Mouse (Mus musculus) spleen, adult 2 months (tissue): ENCODE measurements around the gene Olfml2b.

Experiments used
- CTCF ChIP-seq: fragments of 200-500 bp; IDR thresholded peaks from 2 replicates; pipeline ENCODE4 v1.5.1; 2011; ENCODE audit warnings: mild to moderate bottlenecking, inconsistent platforms; ENCODE audit not compliant: insufficient read depth, insufficient read length, insufficient replicate concordance; ENCODE audit errors: extremely low read depth
- POLR2A ChIP-seq: fragments of 200-500 bp; IDR thresholded peaks from 2 replicates; pipeline ENCODE4 v1.6.1; 2011; ENCODE audit warnings: low read depth, low read length, inconsistent platforms

- no peak for TF ChIP-seq POLR2A
- no peak for TF ChIP-seq CTCF
Measured at GRCm38 (mm10) chr1:170728524-170728923, 84.2 kb downstream of the Olfml2b start.
